Mouse (Mus musculus) kidney, embryonic 14.5 days (tissue): ENCODE results near the gene Myo1c. TPM values are rescaled to one million over a fixed set of nuclear protein-coding genes. Genes with fewer than 3 reads are reported as not detected.

Source experiments
- ATAC-seq: fragments of 200-750 bp; cut with Nextera tagmentation; 2 replicates; pipeline ENCODE4 v1.8.0; 2017; ENCODE audit warnings: moderate number of reproducible peaks, mild to moderate bottlenecking, moderate TSS enrichment, moderate library complexity; ENCODE audit not compliant: low FRiP score, low TSS enrichment
- H3K27ac ChIP-seq: fragments of 300-500 bp; sonication (generic); 2 replicates; pipeline ENCODE4 v1.5.1; 2014; ENCODE audit warnings: low read depth, mild to moderate bottlenecking, low read length, moderate library complexity, mixed read lengths
- H3K27me3 ChIP-seq: fragments of 300-500 bp; sonication (generic); 2 replicates; pipeline ENCODE4 v1.6.1; 2014; ENCODE audit warnings: mild to moderate bottlenecking, low read length; ENCODE audit not compliant: control insufficient read depth, insufficient read depth
- H3K36me3 ChIP-seq: fragments of 300-500 bp; sonication (generic); 2 replicates; pipeline ENCODE4 v1.6.1; 2014; ENCODE audit warnings: low read length, mixed read lengths; ENCODE audit not compliant: control insufficient read depth, insufficient read depth
- H3K4me1 ChIP-seq: fragments of 300-500 bp; sonication (generic); 2 replicates; pipeline ENCODE4 v1.6.1; 2014; ENCODE audit warnings: low read length, mixed read lengths; ENCODE audit not compliant: control insufficient read depth, insufficient read depth
- H3K4me2 ChIP-seq: fragments of 300-500 bp; sonication (generic); replicated peaks from 2 replicates; pipeline ENCODE4 v1.6.1; 2014; ENCODE audit warnings: low read depth, mild to moderate bottlenecking, low read length
- H3K4me3 ChIP-seq: fragments of 300-500 bp; sonication (generic); 2 replicates; pipeline ENCODE4 v1.5.1; 2014; ENCODE audit warnings: mild to moderate bottlenecking, low read length
- H3K9ac ChIP-seq: fragments of 300-500 bp; sonication (generic); 2 replicates; pipeline ENCODE4 v1.6.1; 2014; ENCODE audit warnings: low read depth, mild to moderate bottlenecking, low read length, moderate library complexity
- H3K9me3 ChIP-seq: fragments of 300-500 bp; sonication (generic); 2 replicates; pipeline ENCODE4 v1.6.1; 2016; ENCODE audit warnings: low read length; ENCODE audit not compliant: control insufficient read depth
- WGBS: fragments of 180-500 bp; shearing (Covaris S2); extraction: QIAGEN DNeasy Blood & Tissue Kit; methylation state at CpG from one replicate; pipeline ENCODE4 v1.1.7; 2014; 5-methylcytosine and 5-hydroxymethylcytosine counted together
- polyA plus RNA-seq: library from polyadenylated mRNA; unstranded; fragments of >200 nt; fragmentation: Nextera tagmentation; extraction: Ambion mirVana; gene quantifications from 2 replicates; pipeline ENCODE4 v1.2.1, GENCODE M21; 2014

Gene Myo1c
- polyA plus RNA-seq, 1 experiment from 2014 or later: 32.0 TPM

GRCm38 (mm10) chr11:75621426-75621825 lies 28.9 kb upstream of the Myo1c start:
- no peaks in the 10 kb centered on the region for H3K27me3 ChIP-seq
- H3K27ac ChIP-seq: no peak overlapping the region
- WGBS: 83% methylated on average over 2 of the region's 2 CpGs
- no peak for ATAC-seq
- no peaks in the 10 kb centered on the region for H3K9me3 ChIP-seq
- H3K36me3 ChIP-seq: peaks cover 65% of the 10 kb centered on the region
- H3K4me3 ChIP-seq: no peak overlapping the region
- H3K4me2 ChIP-seq: no peak overlapping the region
- no peak overlapping the region for H3K9ac ChIP-seq
- H3K4me1 ChIP-seq: peaks cover 4% of the 10 kb centered on the region; the same call in 1 of the 2 replicates

DNA sequence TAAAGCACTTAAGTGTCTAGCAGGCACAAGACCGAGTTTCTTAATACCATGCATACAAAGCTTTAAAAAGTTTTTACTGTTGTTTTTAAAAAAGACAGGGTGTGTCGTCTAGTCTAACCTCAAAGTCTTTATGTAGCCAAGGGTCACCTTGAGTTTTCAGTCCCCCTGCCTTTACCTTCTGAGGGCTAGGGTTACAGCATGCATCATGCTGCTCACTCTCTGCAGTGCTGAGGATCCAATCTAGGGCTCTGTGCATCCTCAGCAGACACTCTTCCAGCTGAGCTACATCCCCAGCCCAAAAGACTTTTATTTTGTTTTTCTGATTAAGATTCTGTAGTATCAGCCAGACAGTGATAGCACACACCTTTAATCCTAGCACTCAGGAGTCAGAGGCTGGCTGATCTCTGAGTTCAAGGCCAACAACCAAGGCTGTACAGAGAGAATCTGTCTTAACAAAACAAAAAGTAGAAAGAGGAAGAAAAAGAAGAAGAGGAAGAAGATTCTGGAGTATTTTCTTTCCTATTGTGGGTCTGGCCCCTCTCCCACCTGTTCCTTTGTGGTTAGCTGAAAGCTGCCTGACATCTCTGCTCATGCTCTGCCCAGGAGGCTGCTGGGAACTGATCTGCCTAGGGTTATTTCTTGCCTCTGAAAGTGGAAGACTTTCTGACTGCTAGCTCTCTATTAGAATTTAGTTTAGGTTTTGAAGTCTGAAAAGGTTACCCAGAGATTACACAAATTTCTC lies 27.5 kb upstream of the Myo1c start:
- Histone ChIP-seq H3K9ac (no peak overlapping the region), H3K4me3 (no peak overlapping the region), H3K9me3 (no peaks in the 10 kb centered on the region), H3K4me1 (peaks cover 4% of the 10 kb centered on the region; the same call in 1 of the 2 replicates), H3K36me3 (peaks cover 71% of the 10 kb centered on the region), H3K4me2 (no peak overlapping the region), H3K27me3 (no peaks in the 10 kb centered on the region), H3K27ac (no peak overlapping the region; the same call in 1 of the 2 replicates)
- 68% methylated on average over 2 of the region's 2 CpGs for WGBS
- no peak for ATAC-seq

DNA sequence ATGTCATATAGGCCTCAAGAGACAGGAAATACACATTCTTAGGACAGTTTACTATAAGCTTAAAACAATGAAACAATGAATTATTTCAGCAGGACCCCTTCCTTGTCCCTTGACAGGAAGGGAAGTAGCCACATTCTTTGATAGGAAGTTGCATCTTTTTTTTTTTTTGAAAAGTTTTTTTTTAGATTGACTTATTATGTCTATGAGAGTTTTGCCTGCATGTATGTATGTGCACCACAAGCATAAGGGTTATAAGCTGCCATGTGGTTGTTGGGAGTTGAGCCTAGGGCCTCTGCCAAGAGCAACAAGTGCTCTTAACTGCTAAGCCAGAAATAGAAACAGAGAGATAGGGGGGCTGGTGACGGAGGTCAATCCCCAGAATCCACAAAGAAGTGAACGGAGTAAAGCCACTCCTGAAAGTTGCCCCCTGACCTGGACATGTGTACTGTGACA lies 26.2 kb upstream of the Myo1c start:
- H3K9me3 ChIP-seq: no peaks in the 10 kb centered on the region
- no peaks in the 10 kb centered on the region for H3K27me3 ChIP-seq
- ATAC-seq: peak; percentile 46; the same call in 1 of the 2 replicates
- H3K36me3 ChIP-seq: peaks cover 73% of the 10 kb centered on the region
- no peak overlapping the region for H3K4me3 ChIP-seq
- H3K4me2 ChIP-seq: no peak overlapping the region
- no peak overlapping the region for H3K9ac ChIP-seq
- H3K27ac ChIP-seq: peak overlapping the region; percentile 73
- WGBS: 69% methylated on average over 2 of the region's 2 CpGs
- peaks cover 4% of the 10 kb centered on the region; the same call in 1 of the 2 replicates for H3K4me1 ChIP-seq

GRCm38 (mm10) chr11:75625820-75626219 lies 24.5 kb upstream of the Myo1c start:
- no peak for ATAC-seq
- no peak overlapping the region for H3K27ac ChIP-seq
- H3K9me3 ChIP-seq: no peaks in the 10 kb centered on the region
- no peak overlapping the region for H3K9ac ChIP-seq
- WGBS: 90% methylated on average over 4 of the region's 4 CpGs
- H3K4me2 ChIP-seq: no peak overlapping the region
- no peak overlapping the region for H3K4me3 ChIP-seq
- H3K27me3 ChIP-seq: no peaks in the 10 kb centered on the region
- peaks cover 56% of the 10 kb centered on the region for H3K36me3 ChIP-seq
- H3K4me1 ChIP-seq: peaks cover 7% of the 10 kb centered on the region

- no peaks in the 10 kb centered on the region for H3K27me3 ChIP-seq
- H3K9me3 ChIP-seq: no peaks in the 10 kb centered on the region
- WGBS: 11% methylated on average over 5 of the region's 5 CpGs
- peak overlapping the region; percentile 77 for H3K4me2 ChIP-seq
- H3K4me3 ChIP-seq: peak overlapping the region; percentile 62
- H3K9ac ChIP-seq: peak overlapping the region; percentile 73; the same call in 1 of the 2 replicates
- no peak for ATAC-seq
- peaks cover 34% of the 10 kb centered on the region for H3K36me3 ChIP-seq
- peak overlapping the region; percentile 68; the same call in 1 of the 2 replicates for H3K27ac ChIP-seq
- H3K4me1 ChIP-seq: peaks cover 9% of the 10 kb centered on the region
Observed at GRCm38 (mm10) chr11:75630098-75630497, 20.2 kb upstream of the Myo1c start.

DNA sequence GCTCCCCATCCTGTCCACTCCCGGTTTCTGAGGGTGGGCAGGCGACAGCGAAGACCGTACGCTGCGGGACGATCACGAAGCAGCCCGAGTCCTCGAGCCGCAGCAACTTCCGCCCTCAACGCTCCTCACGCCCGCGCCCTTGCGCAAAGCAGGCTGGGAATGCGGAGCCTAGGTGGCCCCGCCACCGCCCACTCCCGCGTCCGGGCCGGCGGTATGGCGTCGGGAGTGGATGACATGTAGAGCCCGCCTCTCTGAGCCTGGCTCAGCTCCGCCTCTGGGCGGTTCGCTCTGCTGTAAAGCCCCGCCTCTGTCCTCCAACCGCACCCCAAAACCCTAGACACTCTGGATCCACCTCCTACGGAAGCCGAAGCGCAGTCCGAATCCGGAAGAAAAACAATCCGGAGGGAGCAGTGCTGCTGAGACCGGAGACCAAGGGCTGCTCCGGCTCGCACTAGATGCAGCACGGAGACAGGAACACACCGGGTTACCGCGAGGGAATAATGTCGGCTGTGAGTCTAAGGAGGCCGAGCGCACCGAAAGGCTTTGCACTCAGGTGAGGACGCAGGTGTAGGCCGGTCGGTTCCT lies 19.6 kb upstream of the Myo1c start, which contains the start of gene Inpp5k:
Gene Inpp5k, plus strand, starts transcription at position 344 of the 585 bp plus-strand sequence.
- Histone ChIP-seq H3K9ac (peak within 1 kb of the TSS; percentile 73), H3K4me3 (peak within 1 kb of the TSS; percentile 62), H3K27ac (peak within 1 kb of the TSS; percentile 68; the same call in 1 of the 2 replicates), H3K4me2 (peak within 1 kb of the TSS; percentile 77), H3K27me3 (no peaks in the 10 kb centered on the region), H3K4me1 (peaks cover 9% of the 10 kb centered on the region), H3K36me3 (peaks cover 27% of the 10 kb centered on the region), H3K9me3 (no peaks in the 10 kb centered on the region)
- peak; percentile 97 for ATAC-seq
- under 1% methylated on average over 53 of the region's 53 CpGs for WGBS

DNA sequence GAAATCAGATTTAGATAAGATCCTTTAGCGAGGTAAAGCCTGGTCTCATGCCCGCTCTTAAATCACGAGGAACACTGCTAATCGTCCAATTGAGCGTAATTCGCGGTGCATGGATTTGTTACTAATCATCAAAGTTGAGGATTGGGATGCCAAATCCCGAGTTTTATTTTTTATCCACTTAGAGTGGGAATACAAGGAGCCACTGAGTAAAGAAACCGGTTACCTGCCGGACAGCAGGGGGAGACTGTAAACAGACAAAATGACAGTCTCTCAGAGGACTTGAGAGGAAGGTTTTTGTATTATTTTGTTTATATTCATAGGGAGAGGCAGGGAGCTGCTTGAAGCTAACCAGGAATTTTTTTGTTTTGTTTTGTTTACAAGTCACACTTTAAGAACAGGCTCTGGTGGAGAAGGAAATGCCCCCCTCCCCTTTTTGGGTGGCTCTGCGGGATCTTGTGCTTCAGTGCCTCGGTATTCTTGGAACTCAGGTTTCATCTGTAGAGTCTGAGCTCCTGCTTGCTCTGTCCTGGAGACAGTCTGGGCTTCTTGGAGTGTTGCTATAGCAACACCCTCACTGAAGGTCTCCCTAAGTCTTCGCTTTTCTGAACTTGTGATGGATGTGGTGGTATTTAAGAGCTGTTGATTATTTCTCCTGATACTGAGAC lies 18.6 kb upstream of the Myo1c start:
- ATAC-seq: no peak
- H3K36me3 ChIP-seq: peaks cover 18% of the 10 kb centered on the region
- 8% methylated on average over 13 of the region's 13 CpGs for WGBS
- peaks cover 9% of the 10 kb centered on the region for H3K4me1 ChIP-seq
- no peak overlapping the region for H3K27ac ChIP-seq
- H3K27me3 ChIP-seq: no peaks in the 10 kb centered on the region
- H3K9me3 ChIP-seq: no peaks in the 10 kb centered on the region
- peak overlapping the region; percentile 62 for H3K4me3 ChIP-seq
- peak overlapping the region; percentile 77 for H3K4me2 ChIP-seq
- peak overlapping the region; percentile 62; the same call in 1 of the 2 replicates for H3K9ac ChIP-seq

GRCm38 (mm10) chr11:75632921-75633320 lies 17.4 kb upstream of the Myo1c start:
- H3K4me1 ChIP-seq: peaks cover 9% of the 10 kb centered on the region

More at GRCm38 (mm10) chr11:75632921-75633320, 17.4 kb upstream of the Myo1c start:
- ATAC-seq: no peak
- H3K4me2 ChIP-seq: no peak overlapping the region
- no peak overlapping the region for H3K4me3 ChIP-seq
- 83% methylated on average over 5 of the region's 5 CpGs for WGBS
- H3K36me3 ChIP-seq: peaks cover 15% of the 10 kb centered on the region
- no peak overlapping the region for H3K9ac ChIP-seq
- no peaks in the 10 kb centered on the region for H3K9me3 ChIP-seq
- H3K27me3 ChIP-seq: no peaks in the 10 kb centered on the region
- no peak overlapping the region for H3K27ac ChIP-seq
